Mouse (Mus musculus) intestine, postnatal 0 days (tissue): Measurements from ENCODE around the gene Cachd1. TPM values are rescaled to one million over a fixed set of nuclear protein-coding genes. Genes with fewer than 3 reads are reported as not detected.

Source experiments
- ATAC-seq: fragments of 200-750 bp; cut with Nextera tagmentation; 2 replicates; pipeline ENCODE4 v1.8.0; 2017; ENCODE audit warnings: mild to moderate bottlenecking, moderate TSS enrichment, moderate library complexity
- H3K27ac ChIP-seq: fragments of 300-500 bp; sonication (generic); 2 replicates; pipeline ENCODE4 v1.5.1; 2014; ENCODE audit warnings: mild to moderate bottlenecking, low read depth, low read length, moderate library complexity
- H3K27me3 ChIP-seq: fragments of 300-500 bp; sonication (generic); replicated peaks from 2 replicates; pipeline ENCODE4 v1.6.1; 2014; ENCODE audit warnings: low read length, mixed read lengths; ENCODE audit not compliant: control insufficient read depth, insufficient read depth
- H3K36me3 ChIP-seq: fragments of 300-500 bp; sonication (generic); 2 replicates; pipeline ENCODE4 v1.6.1; 2014; ENCODE audit warnings: mild to moderate bottlenecking, moderate library complexity; ENCODE audit not compliant: control insufficient read depth, insufficient read depth
- H3K4me1 ChIP-seq: fragments of 300-500 bp; sonication (generic); replicated peaks from 2 replicates; pipeline ENCODE4 v1.6.1; 2014; ENCODE audit warnings: antibody characterized with exemption, low read length, mixed read lengths; ENCODE audit not compliant: control insufficient read depth, insufficient read depth
- H3K4me2 ChIP-seq: fragments of 300-500 bp; sonication (generic); replicated peaks from 2 replicates; pipeline ENCODE4 v1.6.1; 2014; ENCODE audit warnings: low read depth, mild to moderate bottlenecking, moderate library complexity
- H3K4me3 ChIP-seq: fragments of 300-500 bp; sonication (generic); 2 replicates; pipeline ENCODE4 v1.5.1; 2014; ENCODE audit warnings: low read depth, low read length
- H3K9ac ChIP-seq: fragments of 300-500 bp; sonication (generic); 2 replicates; pipeline ENCODE4 v1.6.1; 2014; ENCODE audit warnings: mild to moderate bottlenecking, low read depth, low read length
- H3K9me3 ChIP-seq: fragments of 300-500 bp; sonication (generic); 2 replicates; pipeline ENCODE4 v1.6.1; 2016; ENCODE audit warnings: mixed run types; ENCODE audit not compliant: control insufficient read depth
- CTCF ChIP-seq: sonication (generic); IDR thresholded peaks from 2 replicates; pipeline ENCODE4 v1.5.1; 2016; ENCODE audit warnings: low read depth, mild to moderate bottlenecking, control low read depth, antibody characterized with exemption, moderate library complexity
- WGBS: fragments of 180-500 bp; shearing (Covaris S2); extraction: QIAGEN DNeasy Blood & Tissue Kit; methylation state at CpG from one replicate; pipeline ENCODE4 v1.1.7; 2014; 5-methylcytosine and 5-hydroxymethylcytosine counted together
- polyA plus RNA-seq: library from polyadenylated mRNA; unstranded; fragments of >200 nt; fragmentation: Nextera tagmentation; extraction: Ambion mirVana; gene quantifications from 2 replicates; pipeline ENCODE4 v1.2.1, GENCODE M21; 2015

Cachd1 gene
- polyA plus RNA-seq, 1 experiment from 2014 or later = 8.2 TPM

- WGBS = 67% methylated on average over 7 of the region's 7 CpGs
- no peaks in the 10 kb centered on the region for H3K27me3 ChIP-seq
- ATAC-seq = no peak
- no peak overlapping the region for H3K4me2 ChIP-seq
- H3K9me3 ChIP-seq = no peaks in the 10 kb centered on the region
- TF ChIP-seq CTCF = no peak
- no peak overlapping the region for H3K4me3 ChIP-seq
- no peak overlapping the region for H3K9ac ChIP-seq
- H3K36me3 ChIP-seq = no peaks in the 10 kb centered on the region
- no peaks in the 10 kb centered on the region for H3K4me1 ChIP-seq
- H3K27ac ChIP-seq = no peak overlapping the region
Measured at GRCm38 (mm10) chr4:100850846-100851495, 74.5 kb downstream of the Cachd1 start.

- Histone ChIP-seq H3K9me3 (no peaks in the 10 kb centered on the region), H3K27ac (no peak overlapping the region), H3K36me3 (no peaks in the 10 kb centered on the region), H3K4me2 (no peak overlapping the region), H3K4me1 (0 out of 2 replicates have a peak, but pooled peaks cover 2% of the 10 kb centered on the region), H3K4me3 (no peak overlapping the region), H3K9ac (no peak overlapping the region), H3K27me3 (no peaks in the 10 kb centered on the region)
- no peak for TF ChIP-seq CTCF
- ATAC-seq = no peak
- 43% methylated on average over 3 of the region's 3 CpGs for WGBS
Measured at GRCm38 (mm10) chr4:100852448-100852847, 76.0 kb downstream of the Cachd1 start.

- Histone ChIP-seq H3K9ac (no peak overlapping the region), H3K4me3 (no peak overlapping the region), H3K4me2 (no peak overlapping the region), H3K9me3 (no peaks in the 10 kb centered on the region), H3K27ac (no peak overlapping the region), H3K27me3 (no peaks in the 10 kb centered on the region), H3K36me3 (no peaks in the 10 kb centered on the region), H3K4me1 (0 out of 2 replicates have a peak, but pooled peaks cover 2% of the 10 kb centered on the region)
- WGBS = 85% methylated on average over 1 of the region's 1 CpGs
- no peak for TF ChIP-seq CTCF
- no peak for ATAC-seq
Measured at GRCm38 (mm10) chr4:100853426-100853825, 77.0 kb downstream of the Cachd1 start.

- 73% methylated on average over 4 of the region's 4 CpGs for WGBS
- no peak overlapping the region for H3K4me3 ChIP-seq
Measured at GRCm38 (mm10) chr4:100855373-100855772, 78.9 kb downstream of the Cachd1 start.

GRCm38 (mm10) chr4:100857411-100857869, 81.0 kb downstream of the Cachd1 start:
- no peak overlapping the region for H3K27ac ChIP-seq
- H3K4me1 ChIP-seq = 0 out of 2 replicates have a peak, but pooled peaks cover 2% of the 10 kb centered on the region
- H3K27me3 ChIP-seq = no peaks in the 10 kb centered on the region
- H3K4me3 ChIP-seq = no peak overlapping the region
- no peak overlapping the region for H3K9ac ChIP-seq
- no peaks in the 10 kb centered on the region for H3K9me3 ChIP-seq
- 64% methylated on average over 3 of the region's 3 CpGs for WGBS
- H3K36me3 ChIP-seq = no peaks in the 10 kb centered on the region
- no peak for TF ChIP-seq CTCF
- no peak for ATAC-seq
- no peak overlapping the region for H3K4me2 ChIP-seq

More at GRCm38 (mm10) chr4:100855373-100855772, 78.9 kb downstream of the Cachd1 start:
- H3K9me3 ChIP-seq = no peaks in the 10 kb centered on the region
- H3K4me1 ChIP-seq = 0 out of 2 replicates have a peak, but pooled peaks cover 2% of the 10 kb centered on the region
- TF ChIP-seq CTCF = no peak
- no peak for ATAC-seq
- no peaks in the 10 kb centered on the region for H3K36me3 ChIP-seq
- H3K27ac ChIP-seq = no peak overlapping the region
- H3K27me3 ChIP-seq = no peaks in the 10 kb centered on the region
- H3K4me2 ChIP-seq = no peak overlapping the region
- H3K9ac ChIP-seq = no peak overlapping the region

GRCm38 (mm10) chr4:100863861-100864428, 87.5 kb downstream of the Cachd1 start:
- Histone ChIP-seq H3K27me3 (no peaks in the 10 kb centered on the region), H3K4me1 (0 out of 2 replicates have a peak, but pooled peaks cover 6% of the 10 kb centered on the region), H3K9ac (no peak overlapping the region), H3K27ac (no peak overlapping the region), H3K4me2 (peak overlapping the region; percentile 37), H3K4me3 (no peak overlapping the region), H3K36me3 (no peaks in the 10 kb centered on the region), H3K9me3 (no peaks in the 10 kb centered on the region)
- TF ChIP-seq CTCF = no peak
- WGBS = 31% methylated on average over 15 of the region's 15 CpGs
- peak; percentile 59 for ATAC-seq
